11 mouse cellular contexts compared by ENCODE assay signal in genomic region chr13:42144627-42145026, GRCm38 (mm10).
DNase-seq lines count a peak whose midpoint lies in the region; ATAC-seq and TF ChIP-seq lines count a peak whose summit lies in the region.
"Had no signal": no experiment of that assay in that cellular context is flagged by ENCODE, and none has a peak within 500 bp of the region (broad histone marks: within the 10 kb centered on the region; RNA-seq: fewer than 3 reads in every experiment).

No protein-coding gene starts in this region.

- H3K9me3 ChIP-seq in E14TG2a.4 (ENCODE audit: low read length), result peaks cover 3% of the 10 kb centered on the region; the same call in 1 of the 2 replicates
- H3K9me3 ChIP-seq: embryonic facial prominence, embryonic 15.5 days had no signal

- peak; percentile 28 to 44 for DNase-seq in kidney, postnatal 4 days
- no peak for DNase-seq in kidney, adult 18-20 months
- DNase-seq in thymus, adult 2 months, result peak; percentile 48
- no peak for DNase-seq in gastrocnemius, postnatal 10 days
- DNase-seq: cerebellum, adult 11-12 months; heart, postnatal 4 days; midbrain, embryonic 14.5 days had no signal

- no peak overlapping the region for H3K4me3 ChIP-seq in E14TG2a.4 (replicated peaks; ENCODE audit: low read length)
- no peak overlapping the region for H3K4me3 ChIP-seq in thymus, adult 2 months (ENCODE audit: control insufficient read depth, insufficient read depth, low read length)
- H3K4me3 ChIP-seq: embryonic facial prominence, embryonic 15.5 days had no signal

- H3K4me1 ChIP-seq in E14TG2a.4 (replicated peaks; ENCODE audit: low read depth, low read length), result peaks cover 3% of the 10 kb centered on the region; the same call in 1 of the 2 replicates
- peaks cover 7% of the 10 kb centered on the region for H3K4me1 ChIP-seq in thymus, adult 2 months (replicated peaks; ENCODE audit: control insufficient read depth, insufficient read depth, low read length)

- no peak overlapping the region for H3K27ac ChIP-seq in thymus, adult 2 months (ENCODE audit: control insufficient read depth, insufficient read depth, low read length)
- H3K27ac ChIP-seq: embryonic facial prominence, embryonic 15.5 days had no signal

- no peaks in the 10 kb centered on the region; the same call in 1 of the 2 replicates for H3K36me3 ChIP-seq in E14TG2a.4 (ENCODE audit: insufficient read depth, low read length)
- H3K36me3 ChIP-seq in thymus, adult 2 months (ENCODE audit: control insufficient read depth, insufficient read depth, low read length), result no peaks in the 10 kb centered on the region
- H3K36me3 ChIP-seq: embryonic facial prominence, embryonic 15.5 days had no signal

- 62% methylated on average over 3 of the region's 3 CpGs for WGBS in thymus, adult 2 months

- TF ChIP-seq POLR2A in thymus, adult 2 months (IDR thresholded peaks at IDR 0.05; ENCODE audit: control insufficient read depth, extremely low read depth, insufficient read depth, low read length, poor library complexity), result no peak

- H3K27me3 ChIP-seq in E14TG2a.4 (ENCODE audit: insufficient read depth, low read length), result no peaks in the 10 kb centered on the region
- no peaks in the 10 kb centered on the region for H3K27me3 ChIP-seq in thymus, adult 2 months (ENCODE audit: control insufficient read depth, insufficient read depth, low read length)
- H3K27me3 ChIP-seq: embryonic facial prominence, embryonic 15.5 days had no signal

- peak; percentile 73 for ATAC-seq in common myeloid progenitor, adult 5-6 weeks (replicated peaks; ENCODE audit: low read depth, poor library complexity, severe bottlenecking)
- ATAC-seq in granulocyte monocyte progenitor cell, adult 5-6 weeks (replicated peaks; ENCODE audit: poor library complexity, severe bottlenecking), result no peak

- TF ChIP-seq CTCF in E14TG2a.4 (conservative IDR thresholded peaks at IDR 0.05; ENCODE audit: low read length), result 0 out of 2 replicates have a peak, but pooled peaks have one; percentile 4
- no peak for TF ChIP-seq CTCF in thymus, adult 2 months (IDR thresholded peaks at IDR 0.05; ENCODE audit: borderline replicate concordance, control insufficient read depth, extremely low read depth, insufficient read depth, low read length, poor library complexity)

Comparison
In these comparisons a context has a peak if more than half of its experiments do, and no peak if none do; other contexts are left out.
1. DNase-seq: peak in kidney, postnatal 4 days (2 of 2) and thymus, adult 2 months (single experiment); none in kidney, adult 18-20 months (single experiment) and gastrocnemius, postnatal 10 days (single experiment).